Mouse (Mus musculus) embryonic fibroblast, embryonic 13.5 days (primary cell): ENCODE measurements around the gene Naaladl2.

ENCODE experiments used
- CTCF ChIP-seq: IDR thresholded peaks from 2 replicates; pipeline ENCODE4 v1.5.1; 2011; ENCODE audit warnings: mild to moderate bottlenecking, control low read depth, low read length, moderate library complexity, borderline replicate concordance; ENCODE audit not compliant: insufficient read depth
- POLR2A ChIP-seq: IDR thresholded peaks from 2 replicates; pipeline ENCODE4 v1.6.1; 2011; ENCODE audit warnings: low read depth, mild to moderate bottlenecking, control low read depth, low read length, moderate library complexity

GRCm38 (mm10) chr3:24784108-24784507 lies 360.0 kb downstream of the Naaladl2 start:
- TF ChIP-seq POLR2A (no peak), CTCF (no peak)
